In the genomic region with DNA sequence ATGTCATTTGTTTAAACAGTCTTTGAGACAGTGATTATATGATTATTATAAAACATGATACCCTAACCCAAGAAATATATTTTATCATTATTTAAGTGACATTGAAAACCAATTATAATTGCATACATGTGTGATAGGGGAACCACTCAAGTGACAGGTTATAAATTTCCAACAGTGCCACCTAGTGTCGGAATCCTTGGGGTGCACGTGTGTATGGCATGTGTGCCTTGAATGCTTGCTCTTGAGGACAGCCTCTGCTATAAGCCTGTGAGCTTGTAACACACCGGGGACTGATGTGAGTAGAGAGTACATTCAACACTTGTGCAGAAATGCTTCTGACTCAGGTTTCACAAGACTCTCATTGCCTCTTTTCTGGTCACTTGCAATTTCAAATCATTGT, we compare ENCODE assay signal across 9 mouse cellular contexts.
A peak's percentile ranks its signal among the peaks of the same experiment; 100 is the strongest.
DNase-seq lines count a peak whose midpoint lies in the region; ATAC-seq and TF ChIP-seq lines count a peak whose summit lies in the region.
"Had no signal": no experiment of that assay in that cellular context is flagged by ENCODE, and none has a peak within 500 bp of the region (broad histone marks: within the 10 kb centered on the region; RNA-seq: fewer than 3 reads in every experiment).

No protein-coding gene starts in this region.

- no peaks in the 10 kb centered on the region for H3K9me3 ChIP-seq in neural tube, embryonic 15.5 days (replicated peaks)
- no peaks in the 10 kb centered on the region for H3K9me3 ChIP-seq in forebrain, postnatal 0 days (ENCODE audit: low read length)
- H3K9me3 ChIP-seq in midbrain, embryonic 13.5 days: no peaks in the 10 kb centered on the region
- H3K9me3 ChIP-seq: embryonic facial prominence, embryonic 12.5 days had no signal

- no peaks in the 10 kb centered on the region for H3K36me3 ChIP-seq in neural tube, embryonic 15.5 days
- H3K36me3 ChIP-seq in forebrain, postnatal 0 days (ENCODE audit: insufficient read depth): no peaks in the 10 kb centered on the region
- H3K36me3 ChIP-seq in midbrain, embryonic 13.5 days: no peaks in the 10 kb centered on the region
- H3K36me3 ChIP-seq in testis, adult 2 months (ENCODE audit: control insufficient read depth, insufficient read depth, low read length): no peaks in the 10 kb centered on the region
- H3K36me3 ChIP-seq: embryonic facial prominence, embryonic 12.5 days had no signal

- H3K27me3 ChIP-seq in neural tube, embryonic 15.5 days (replicated peaks): no peaks in the 10 kb centered on the region
- no peaks in the 10 kb centered on the region for H3K27me3 ChIP-seq in forebrain, postnatal 0 days (ENCODE audit: insufficient read depth, low read length)
- H3K27me3 ChIP-seq in midbrain, embryonic 13.5 days: no peaks in the 10 kb centered on the region
- no peaks in the 10 kb centered on the region for H3K27me3 ChIP-seq in testis, adult 2 months (ENCODE audit: control insufficient read depth, insufficient read depth, low read length)
- H3K27me3 ChIP-seq: embryonic facial prominence, embryonic 12.5 days had no signal

- TF ChIP-seq POLR2A in testis, adult 2 months (IDR thresholded peaks at IDR 0.05; ENCODE audit: control insufficient read depth, low read depth, low read length): no peak

- no peak for ATAC-seq in neural tube, embryonic 15.5 days (ENCODE audit: low FRiP score)
- peak; percentile 65 for ATAC-seq in forebrain, postnatal 0 days
- ATAC-seq in midbrain, embryonic 13.5 days: peak; percentile 82

- TF ChIP-seq CTCF in forebrain, postnatal 0 days (IDR thresholded peaks at IDR 0.05; ENCODE audit: low read depth): peak; percentile 58
- peak; percentile 42; the same call in 1 of the 2 replicates for TF ChIP-seq CTCF in testis, adult 2 months (IDR thresholded peaks at IDR 0.05; ENCODE audit: control insufficient read depth, insufficient read depth, insufficient replicate concordance, low read depth, low read length)

- H3K27ac ChIP-seq in neural tube, embryonic 15.5 days (replicated peaks): no peak overlapping the region
- no peak overlapping the region for H3K27ac ChIP-seq in forebrain, postnatal 0 days (ENCODE audit: low read depth, low read length)
- no peak overlapping the region for H3K27ac ChIP-seq in midbrain, embryonic 13.5 days
- H3K27ac ChIP-seq in testis, adult 2 months (ENCODE audit: control insufficient read depth, insufficient read depth, low read depth, low read length): no peak overlapping the region
- H3K27ac ChIP-seq: embryonic facial prominence, embryonic 12.5 days had no signal

- WGBS in neural tube, embryonic 15.5 days: 32% methylated on average over 3 of the region's 3 CpGs
- WGBS in forebrain, postnatal 0 days: 22% methylated on average over 3 of the region's 3 CpGs
- WGBS in midbrain, embryonic 13.5 days: 24% methylated on average over 3 of the region's 3 CpGs

- H3K9ac ChIP-seq in neural tube, embryonic 15.5 days (replicated peaks): no peak overlapping the region
- H3K9ac ChIP-seq in forebrain, postnatal 0 days: no peak overlapping the region
- H3K9ac ChIP-seq in midbrain, embryonic 13.5 days (replicated peaks): no peak overlapping the region
- H3K9ac ChIP-seq: embryonic facial prominence, embryonic 12.5 days had no signal

- no peak overlapping the region for H3K4me2 ChIP-seq in neural tube, embryonic 15.5 days
- H3K4me2 ChIP-seq in forebrain, postnatal 0 days (ENCODE audit: low read depth): no peak overlapping the region
- no peak overlapping the region for H3K4me2 ChIP-seq in midbrain, embryonic 13.5 days (replicated peaks)
- H3K4me2 ChIP-seq: embryonic facial prominence, embryonic 12.5 days had no signal

- peak; percentile 51 for DNase-seq in neural tube, embryonic 10.5 days (ENCODE audit: extremely low spot score, low spot score)
- peak; percentile 34 for DNase-seq in c-Kit-positive CD71-positive TER-119-negative erythroid progenitor cells, embryonic 14.5 days (ENCODE audit: low read depth)
- DNase-seq in forebrain, postnatal 0 days: peak; percentile 47
- DNase-seq in kidney, adult 8-10 months: peak; percentile 15 to 72
- peak; percentile 56 for DNase-seq in left cerebral cortex, postnatal 4 days

- H3K4me3 ChIP-seq in neural tube, embryonic 15.5 days (replicated peaks): no peak overlapping the region
- no peak overlapping the region for H3K4me3 ChIP-seq in forebrain, postnatal 0 days (ENCODE audit: low read depth, low read length)
- H3K4me3 ChIP-seq in midbrain, embryonic 13.5 days (replicated peaks): no peak overlapping the region
- H3K4me3 ChIP-seq in testis, adult 2 months (ENCODE audit: control insufficient read depth, low read depth, low read length): no peak overlapping the region
- H3K4me3 ChIP-seq: embryonic facial prominence, embryonic 12.5 days had no signal

- H3K4me1 ChIP-seq in neural tube, embryonic 15.5 days: no peaks in the 10 kb centered on the region
- H3K4me1 ChIP-seq in forebrain, postnatal 0 days (ENCODE audit: insufficient read depth): no peaks in the 10 kb centered on the region
- H3K4me1 ChIP-seq in midbrain, embryonic 13.5 days (replicated peaks): no peaks in the 10 kb centered on the region
- H3K4me1 ChIP-seq in testis, adult 2 months (ENCODE audit: control insufficient read depth, insufficient read depth, low read length): no peaks in the 10 kb centered on the region
- H3K4me1 ChIP-seq: embryonic facial prominence, embryonic 12.5 days had no signal

- intact Hi-C loops in left cerebral cortex, postnatal 4 days (cut with DNase I): no loop called here
